Mouse (Mus musculus) intestine, embryonic 16.5 days (tissue): ENCODE data around the gene Atp5mpl. TPM values are rescaled to one million over a fixed set of nuclear protein-coding genes. Genes with fewer than 3 reads are reported as not detected.

Experiments
- ATAC-seq: fragments of 200-750 bp; cut with Nextera tagmentation; 2 replicates; pipeline ENCODE4 v1.8.0; 2017; ENCODE audit warnings: moderate TSS enrichment, moderate library complexity
- H3K27ac ChIP-seq: fragments of 300-500 bp; sonication (generic); 2 replicates; pipeline ENCODE4 v1.5.1; 2014; ENCODE audit warnings: mild to moderate bottlenecking, low read length
- H3K27me3 ChIP-seq: fragments of 300-500 bp; sonication (generic); replicated peaks from 2 replicates; pipeline ENCODE4 v1.6.1; 2014; ENCODE audit warnings: low read length, control low read depth, mixed read lengths; ENCODE audit not compliant: control insufficient read depth, insufficient read depth
- H3K36me3 ChIP-seq: fragments of 300-500 bp; sonication (generic); 2 replicates; pipeline ENCODE4 v1.6.1; 2014; ENCODE audit warnings: low read length, control low read depth; ENCODE audit not compliant: control insufficient read depth, insufficient read depth
- H3K4me1 ChIP-seq: fragments of 300-500 bp; sonication (generic); 2 replicates; pipeline ENCODE4 v1.6.1; 2014; ENCODE audit warnings: low read length, control low read depth, mixed read lengths; ENCODE audit not compliant: control insufficient read depth, insufficient read depth
- H3K4me2 ChIP-seq: fragments of 300-500 bp; sonication (generic); 2 replicates; pipeline ENCODE4 v1.6.1; 2014; ENCODE audit warnings: low read depth, low read length, control low read depth
- H3K4me3 ChIP-seq: fragments of 300-500 bp; sonication (generic); 2 replicates; pipeline ENCODE4 v1.5.1; 2014; ENCODE audit warnings: mild to moderate bottlenecking, low read length
- H3K9ac ChIP-seq: fragments of 300-500 bp; sonication (generic); 2 replicates; pipeline ENCODE4 v1.6.1; 2014; ENCODE audit warnings: low read depth, low read length
- H3K9me3 ChIP-seq: fragments of 300-500 bp; sonication (generic); 2 replicates; pipeline ENCODE4 v1.6.1; 2016; ENCODE audit warnings: low read length, control low read depth; ENCODE audit not compliant: control insufficient read depth
- WGBS: fragments of 180-500 bp; shearing (Covaris S2); extraction: QIAGEN DNeasy Blood & Tissue Kit; methylation state at CpG from one replicate; pipeline ENCODE4 v1.1.7; 2014; 5-methylcytosine and 5-hydroxymethylcytosine counted together
- polyA plus RNA-seq: library from polyadenylated mRNA; unstranded; fragments of >200 nt; fragmentation: Nextera tagmentation; extraction: Ambion mirVana; gene quantifications from 2 replicates; pipeline ENCODE4 v1.2.1, GENCODE M21; 2015

Atp5mpl gene
- polyA plus RNA-seq, 1 experiment from 2014 or later, result 900 TPM

GRCm38 (mm10) chr12:111983165-111983564 lies 16.4 kb upstream of the Atp5mpl start:
- no peak for ATAC-seq
- no peaks in the 10 kb centered on the region for H3K27me3 ChIP-seq
- H3K36me3 ChIP-seq, result no peaks in the 10 kb centered on the region
- no peak overlapping the region for H3K4me2 ChIP-seq
- H3K9me3 ChIP-seq, result no peaks in the 10 kb centered on the region
- no peaks in the 10 kb centered on the region for H3K4me1 ChIP-seq
- no peak overlapping the region for H3K9ac ChIP-seq
- H3K4me3 ChIP-seq, result no peak overlapping the region
- H3K27ac ChIP-seq, result no peak overlapping the region
- 64% methylated on average over 2 of the region's 2 CpGs for WGBS

DNA sequence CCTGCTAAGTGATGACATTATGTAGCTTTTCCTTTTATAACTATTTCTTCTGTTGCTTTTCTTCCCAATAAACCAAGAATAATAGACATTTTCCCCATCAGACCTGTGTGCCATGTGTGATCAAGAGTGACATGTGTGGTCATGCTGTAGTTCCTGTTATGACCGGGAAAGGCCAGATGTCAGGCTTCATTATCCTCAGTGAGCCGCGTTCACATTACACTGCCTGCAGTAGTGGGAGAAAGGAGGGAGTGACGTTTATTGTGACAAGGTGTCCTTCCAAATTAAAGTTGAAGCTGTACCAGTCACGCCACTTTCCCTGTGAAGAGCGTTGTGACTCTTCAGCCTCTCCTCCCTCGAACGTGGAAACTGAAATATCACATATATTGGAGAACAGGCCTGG lies 15.1 kb upstream of the Atp5mpl start:
- Histone ChIP-seq H3K4me3 (no peak overlapping the region), H3K4me2 (no peak overlapping the region), H3K9ac (no peak overlapping the region), H3K27me3 (no peaks in the 10 kb centered on the region), H3K4me1 (no peaks in the 10 kb centered on the region), H3K9me3 (no peaks in the 10 kb centered on the region), H3K36me3 (no peaks in the 10 kb centered on the region), H3K27ac (no peak overlapping the region)
- ATAC-seq, result no peak
- WGBS, result 81% methylated on average over 8 of the region's 8 CpGs

DNA sequence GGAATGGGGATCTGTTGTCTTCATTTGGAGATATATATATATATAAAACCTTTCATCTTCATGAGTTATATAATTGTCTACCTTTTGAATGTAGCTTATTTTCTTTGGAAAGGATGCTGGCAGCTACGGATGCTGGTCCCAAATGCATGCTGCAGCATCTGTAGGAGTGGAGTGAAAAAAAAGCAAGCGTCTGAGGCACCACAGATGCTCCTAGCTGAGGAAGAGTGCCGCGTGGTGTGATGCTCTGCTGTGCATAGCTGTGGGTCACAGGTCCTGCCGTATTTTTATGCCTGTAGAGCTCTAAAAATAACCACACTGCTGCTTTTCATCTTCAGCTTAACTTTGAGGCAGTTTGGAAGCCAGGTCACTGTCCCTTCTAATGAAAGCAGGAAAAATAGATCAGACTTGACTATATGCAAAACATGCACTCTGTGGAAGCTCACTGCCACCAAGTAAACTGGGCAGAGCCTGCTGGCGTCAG lies 14.2 kb upstream of the Atp5mpl start, which contains the start of gene Rd3l:
Gene Rd3l (minus strand): TSS at position 431 of the 481 bp plus-strand sequence.
- H3K36me3 ChIP-seq, result no peaks in the 10 kb centered on the region
- ATAC-seq, result no peak
- WGBS, result 50% methylated on average over 6 of the region's 6 CpGs
- H3K27me3 ChIP-seq, result no peaks in the 10 kb centered on the region
- H3K9me3 ChIP-seq, result no peaks in the 10 kb centered on the region
- no peaks in the 10 kb centered on the region for H3K4me1 ChIP-seq
- H3K4me3 ChIP-seq, result no peak within 1 kb of the TSS
- H3K27ac ChIP-seq, result no peak within 1 kb of the TSS
- H3K9ac ChIP-seq, result no peak within 1 kb of the TSS
- no peak within 1 kb of the TSS for H3K4me2 ChIP-seq

- Histone ChIP-seq H3K27me3 (no peaks in the 10 kb centered on the region), H3K9me3 (no peaks in the 10 kb centered on the region), H3K9ac (no peak overlapping the region), H3K4me1 (no peaks in the 10 kb centered on the region), H3K36me3 (no peaks in the 10 kb centered on the region), H3K4me3 (no peak overlapping the region), H3K27ac (no peak overlapping the region), H3K4me2 (no peak overlapping the region)
- 76% methylated on average over 6 of the region's 6 CpGs for WGBS
- ATAC-seq, result no peak
Measured at GRCm38 (mm10) chr12:111978274-111978673, 11.5 kb upstream of the Atp5mpl start.

GRCm38 (mm10) chr12:111977138-111977537 lies 10.4 kb upstream of the Atp5mpl start:
- no peak overlapping the region for H3K4me3 ChIP-seq
- no peak overlapping the region for H3K9ac ChIP-seq
- no peaks in the 10 kb centered on the region for H3K36me3 ChIP-seq
- no peak overlapping the region for H3K4me2 ChIP-seq
- no peak for ATAC-seq
- H3K27me3 ChIP-seq, result no peaks in the 10 kb centered on the region
- H3K27ac ChIP-seq, result no peak overlapping the region
- 39% methylated on average over 6 of the region's 6 CpGs for whole genome bisulfite sequencing
- H3K4me1 ChIP-seq, result no peaks in the 10 kb centered on the region
- no peaks in the 10 kb centered on the region for H3K9me3 ChIP-seq

DNA sequence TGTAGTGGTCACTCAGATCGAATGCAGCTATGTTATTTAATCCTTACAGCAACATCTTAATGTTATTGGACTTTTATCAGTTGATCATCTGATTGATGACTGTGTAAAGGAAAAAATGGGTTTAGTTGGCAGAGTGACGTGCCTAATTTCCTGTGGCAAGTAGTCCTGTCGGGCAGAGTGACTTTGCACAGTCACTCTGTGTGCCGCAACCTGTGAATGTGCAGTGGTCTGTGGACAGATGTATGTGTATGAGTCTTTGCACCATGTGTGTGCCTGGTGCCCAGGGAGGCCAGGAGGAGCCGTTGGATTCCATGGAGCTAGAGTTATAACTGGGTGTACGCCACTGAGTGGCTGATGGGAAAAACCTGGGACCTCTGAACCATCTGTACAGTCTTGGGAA lies 7.8 kb upstream of the Atp5mpl start:
- 80% methylated on average over 6 of the region's 6 CpGs for WGBS
- H3K4me2 ChIP-seq, result no peak overlapping the region
- ATAC-seq, result no peak

GRCm38 (mm10) chr12:111972504-111972903 lies 5.7 kb upstream of the Atp5mpl start:
- Histone ChIP-seq H3K27ac (no peak overlapping the region), H3K9ac (no peak overlapping the region), H3K4me3 (no peak overlapping the region), H3K4me1 (no peaks in the 10 kb centered on the region), H3K9me3 (no peaks in the 10 kb centered on the region), H3K36me3 (no peaks in the 10 kb centered on the region), H3K27me3 (no peaks in the 10 kb centered on the region), H3K4me2 (no peak overlapping the region)
- WGBS, result 89% methylated on average over 10 of the region's 10 CpGs
- no peak for ATAC-seq

More for the DNA sequence above, 7.8 kb upstream of the Atp5mpl start:
- Histone ChIP-seq H3K27me3 (no peaks in the 10 kb centered on the region), H3K9ac (no peak overlapping the region), H3K4me3 (no peak overlapping the region), H3K9me3 (no peaks in the 10 kb centered on the region), H3K4me1 (no peaks in the 10 kb centered on the region), H3K36me3 (no peaks in the 10 kb centered on the region), H3K27ac (no peak overlapping the region)

DNA sequence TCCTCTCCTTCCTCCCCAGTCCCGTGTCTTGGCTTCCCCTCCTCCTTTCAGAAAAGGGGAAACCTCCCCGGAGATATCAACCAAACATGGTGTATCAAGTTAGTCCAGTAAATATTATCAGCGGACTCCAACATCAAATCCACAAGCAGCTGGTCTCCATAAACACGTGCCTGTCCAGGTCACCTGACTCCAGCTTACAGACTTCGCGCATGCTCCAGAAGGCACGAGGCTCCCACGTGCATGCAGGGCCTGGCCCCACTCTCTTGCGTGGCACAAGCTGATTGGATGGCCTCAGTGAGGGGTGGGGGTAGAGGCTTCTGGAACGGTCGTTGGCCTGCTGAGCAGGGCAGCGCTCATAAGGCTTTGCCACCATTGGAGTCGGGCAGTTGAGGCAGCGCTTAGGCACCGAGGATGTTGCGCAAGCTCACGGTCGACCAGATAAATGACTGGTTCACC lies 4.5 kb upstream of the Atp5mpl start, which contains the start of gene Tdrd9:
Gene Tdrd9 (plus strand): TSS at position 329 of the 456 bp plus-strand sequence.
- Histone ChIP-seq H3K36me3 (no peaks in the 10 kb centered on the region), H3K9ac (no peak within 1 kb of the TSS), H3K27ac (no peak within 1 kb of the TSS), H3K4me1 (no peaks in the 10 kb centered on the region; the same call in 1 of the 2 replicates), H3K4me3 (no peak within 1 kb of the TSS), H3K27me3 (no peaks in the 10 kb centered on the region), H3K4me2 (no peak within 1 kb of the TSS), H3K9me3 (no peaks in the 10 kb centered on the region)
- ATAC-seq, result no peak
- 84% methylated on average over 18 of the region's 18 CpGs for WGBS

DNA sequence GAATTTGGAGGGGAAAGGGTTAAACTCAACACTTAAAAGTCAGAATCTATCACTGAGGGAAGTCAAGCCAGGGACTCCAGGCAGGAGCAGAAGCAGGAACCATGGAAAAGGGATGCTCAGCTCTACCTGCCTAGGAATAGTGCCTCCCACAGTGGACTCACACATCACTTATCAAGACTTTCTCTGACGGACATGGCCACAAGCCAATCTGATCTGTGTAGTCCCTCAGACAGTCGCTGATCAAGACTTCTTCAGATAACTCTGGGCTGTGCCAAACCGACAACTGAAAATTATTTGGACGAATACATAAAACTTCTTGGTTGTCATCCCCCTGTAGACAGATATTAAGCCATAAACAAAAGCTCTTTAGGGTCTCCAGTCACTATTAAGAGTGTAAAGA lies 3.3 kb upstream of the Atp5mpl start:
- Histone ChIP-seq H3K9me3 (no peaks in the 10 kb centered on the region), H3K27ac (no peak overlapping the region), H3K9ac (no peak overlapping the region), H3K36me3 (no peaks in the 10 kb centered on the region), H3K4me1 (peaks cover 10% of the 10 kb centered on the region), H3K4me3 (no peak overlapping the region), H3K4me2 (no peak overlapping the region), H3K27me3 (no peaks in the 10 kb centered on the region)
- ATAC-seq, result no peak
- 71% methylated on average over 4 of the region's 4 CpGs for WGBS

GRCm38 (mm10) chr12:111963339-111963738 lies 3.4 kb downstream of the Atp5mpl start:
- H3K27ac ChIP-seq, result no peak overlapping the region
- H3K9me3 ChIP-seq, result no peaks in the 10 kb centered on the region
- ATAC-seq, result no peak
- peaks cover 10% of the 10 kb centered on the region for H3K4me1 ChIP-seq
- WGBS, result 87% methylated on average over 5 of the region's 5 CpGs
- no peak overlapping the region for H3K4me3 ChIP-seq
- H3K36me3 ChIP-seq, result peaks cover 20% of the 10 kb centered on the region
- H3K27me3 ChIP-seq, result no peaks in the 10 kb centered on the region
- no peak overlapping the region for H3K4me2 ChIP-seq
- no peak overlapping the region for H3K9ac ChIP-seq
